Mouse (Mus musculus): ENCODE results near the gene Ppbp. TPM values are rescaled to one million over a fixed set of nuclear protein-coding genes. Genes with fewer than 3 reads are reported as not detected.
"Not testable (repeated sequence)": the region's sequence is repeated elsewhere in the genome, so short reads cannot be mapped to it uniquely, and the experiment has no call there.

Gene Ppbp
- total RNA-seq, 2 experiments from 2014 or later: 0.66 TPM; not detected in 1

DNA sequence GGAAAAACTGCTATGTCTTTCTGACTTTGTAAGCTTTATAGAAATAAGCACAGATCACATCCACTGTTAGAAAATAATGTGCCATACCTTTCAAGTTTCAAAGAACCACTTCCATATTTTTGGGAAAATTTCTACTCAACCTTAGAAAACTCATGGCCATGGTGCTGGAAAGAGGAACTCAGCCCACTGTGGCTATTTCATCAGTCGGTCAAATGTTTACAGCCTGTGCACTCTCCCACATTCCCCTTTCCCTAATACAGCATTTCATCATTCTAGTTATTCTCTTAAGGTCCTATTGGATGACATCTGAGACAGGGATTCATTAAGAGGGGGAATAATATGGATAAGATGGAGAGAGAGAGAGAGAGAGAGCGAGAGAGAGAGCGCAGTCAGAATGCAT lies 15.4 kb downstream of the Ppbp start:
- DNase-seq (ENCODE audit: low spot score in 2 of 2): no peak
- intact Hi-C loops (cut with DNase I): loop anchor here (10.0 kb wide), 1 partner anchor 119 kb away; no protein-coding TSS in a partner anchor

DNA sequence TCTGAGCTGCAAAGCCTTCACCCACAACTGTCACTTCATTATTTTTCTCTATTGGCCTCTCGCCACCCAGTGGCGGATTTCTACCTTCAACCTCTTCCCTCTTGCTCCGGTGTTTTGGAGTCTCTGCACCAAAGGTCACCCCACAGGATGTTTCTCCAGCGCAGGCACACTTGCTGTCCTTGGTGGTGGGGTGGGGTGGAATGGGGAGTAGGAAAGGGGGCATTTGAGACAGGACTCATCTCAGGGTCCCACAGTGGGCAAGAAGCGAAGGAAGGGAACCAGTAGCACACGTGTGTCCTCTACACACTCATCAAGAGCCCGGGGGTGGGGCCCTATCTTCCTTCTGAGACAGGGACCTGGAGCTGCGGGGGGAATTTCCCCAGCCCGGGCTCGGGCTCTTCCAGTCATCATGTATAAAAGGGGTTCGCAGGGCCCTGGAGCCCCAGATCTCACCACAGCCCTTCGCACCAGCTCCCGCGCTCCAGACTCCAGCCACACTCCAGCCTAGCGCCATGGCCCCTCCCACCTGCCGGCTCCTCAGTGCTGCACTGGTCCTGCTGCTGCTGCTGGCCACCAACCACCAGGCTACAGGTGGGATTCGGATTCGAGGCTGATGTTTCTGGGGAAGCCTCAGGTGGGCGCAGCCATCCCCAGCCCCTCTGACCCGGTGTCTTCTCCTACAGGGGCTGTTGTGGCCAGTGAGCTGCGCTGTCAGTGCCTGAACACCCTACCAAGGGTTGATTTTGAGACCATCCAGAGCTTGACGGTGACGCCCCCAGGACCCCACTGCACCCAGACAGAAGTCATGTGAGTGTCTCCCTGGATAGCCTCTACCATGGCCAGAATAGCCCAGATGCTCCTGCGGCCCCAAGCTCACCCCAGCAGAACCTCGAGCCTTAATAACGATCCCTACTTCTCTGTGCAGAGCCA lies 17.6 kb downstream of the Ppbp start, which contains the start of gene Cxcl3:
Gene Cxcl3, plus strand, starts transcription at position 445 of the 930 bp plus-strand sequence.
- intact Hi-C loops (cut with DNase I): loop anchor here (10.0 kb wide), 1 partner anchor 121 kb away; no protein-coding TSS in a partner anchor
- DNase-seq (ENCODE audit: low spot score in 2 of 2): peak in 1 of 2 experiments; percentile 7

DNA sequence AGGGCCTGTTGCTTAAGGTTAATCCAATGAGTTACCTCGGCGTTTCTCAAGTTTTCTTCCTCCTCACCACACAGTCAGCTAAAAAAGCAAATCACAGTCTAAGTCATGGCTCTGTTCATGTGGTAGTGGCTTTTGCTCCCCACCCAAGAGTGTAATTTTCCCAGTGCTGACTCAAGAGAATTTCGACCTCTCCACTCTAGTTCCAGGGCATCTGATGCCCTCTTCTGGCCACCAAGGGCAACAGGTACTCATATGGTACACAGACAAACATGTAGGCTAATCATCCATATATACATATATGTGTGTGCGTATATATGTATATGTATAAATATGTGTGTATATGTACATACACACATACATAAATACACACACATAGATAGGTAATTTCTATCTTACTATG lies 19.8 kb downstream of the Ppbp start:
- no peak for DNase-seq (ENCODE audit: low spot score in 2 of 2)
- intact Hi-C loops (cut with DNase I): loop anchor here (10.0 kb wide), 1 partner anchor 123 kb away; no protein-coding TSS in a partner anchor

DNA sequence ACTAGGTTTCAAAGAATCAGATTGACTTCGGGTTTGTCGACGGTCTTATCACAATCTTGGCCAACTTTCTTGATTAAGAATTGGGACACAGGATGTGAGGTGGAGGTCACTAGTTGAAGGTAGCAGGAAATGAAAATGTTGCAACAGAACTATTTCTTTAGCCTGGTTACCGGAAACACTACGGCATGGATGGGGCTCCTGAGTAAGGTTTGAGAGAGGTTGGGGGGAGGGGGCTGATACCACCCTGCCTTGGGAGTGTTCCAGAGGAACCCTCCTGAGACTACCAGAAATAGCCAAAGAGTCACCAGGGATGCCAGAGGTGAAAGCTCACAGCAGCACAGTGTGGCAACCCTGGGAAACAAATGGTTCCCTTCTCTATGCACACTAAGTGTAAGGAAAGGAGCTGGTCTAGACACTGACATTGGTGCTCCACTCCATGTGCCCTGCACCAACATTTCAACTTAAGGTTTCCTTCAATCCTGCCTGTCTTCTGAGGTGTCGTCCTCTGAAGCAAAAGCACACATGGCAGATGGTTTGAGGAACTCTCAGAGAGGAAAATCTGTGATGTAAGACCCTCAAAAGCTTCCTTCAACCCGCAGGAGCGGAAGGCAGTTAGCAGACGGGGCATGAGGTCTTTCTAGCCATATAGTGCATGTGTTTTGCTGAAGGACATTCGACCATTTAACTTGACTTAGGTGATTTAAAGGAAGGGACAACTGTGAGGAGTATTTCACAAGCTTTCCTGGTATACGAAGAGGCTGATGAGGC lies 21.2 kb downstream of the Ppbp start:
- intact Hi-C loops (cut with DNase I): loop anchor here (10.0 kb wide), 1 partner anchor 125 kb away; no protein-coding TSS in a partner anchor

DNA sequence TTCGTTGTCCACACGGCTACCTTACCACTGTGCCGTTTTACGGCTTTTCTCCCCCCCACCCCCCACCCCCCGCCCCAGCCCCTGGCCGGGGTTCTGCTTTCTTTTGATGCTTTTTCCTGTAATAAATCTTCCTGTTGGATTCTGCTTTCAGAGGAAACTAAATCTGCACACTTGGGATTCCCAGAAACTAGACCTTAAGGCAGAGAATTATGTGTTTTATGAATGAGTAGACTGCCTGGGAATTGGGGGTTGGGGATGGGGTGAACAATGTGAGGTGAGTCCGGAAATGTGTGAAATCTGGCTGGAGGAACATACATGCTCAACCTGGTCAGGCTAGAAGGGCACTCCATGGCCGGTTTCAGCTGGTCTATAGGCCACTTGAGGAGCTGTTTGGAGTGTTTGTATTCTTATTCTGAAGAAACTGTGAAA lies 21.8 kb downstream of the Ppbp start:
- intact Hi-C loops (cut with DNase I): no loop called here
- DNase-seq (ENCODE audit: low spot score in 2 of 2): no peak

More for the DNA sequence above, 21.2 kb downstream of the Ppbp start:
- no peak for DNase-seq (ENCODE audit: low spot score in 2 of 2)

DNA sequence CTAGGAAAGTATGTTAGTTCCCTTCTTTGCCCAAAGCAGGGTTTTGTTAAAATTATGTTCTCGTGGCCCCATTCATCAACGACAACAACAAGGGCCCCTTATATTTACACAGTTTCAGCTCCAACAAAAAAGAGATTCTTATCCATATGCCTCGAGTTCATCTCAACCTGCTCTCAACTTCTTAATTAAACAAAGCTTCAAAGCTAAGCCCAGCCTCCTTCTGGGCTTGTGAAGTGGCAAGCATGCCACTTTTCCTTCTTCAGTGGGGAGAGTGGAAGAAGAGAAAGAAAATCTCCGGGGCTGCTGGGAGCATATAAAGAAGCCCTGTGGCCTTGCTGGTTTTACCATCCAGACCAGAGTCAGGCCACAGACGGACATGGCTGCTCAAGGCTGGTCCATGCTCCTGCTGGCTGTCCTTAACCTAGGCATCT lies 25.9 kb downstream of the Ppbp start, which contains the start of gene Cxcl15:
Gene Cxcl15, plus strand, starts transcription at position 340 of the 431 bp plus-strand sequence.
- no peak for DNase-seq (ENCODE audit: low spot score in 2 of 2)

DNA sequence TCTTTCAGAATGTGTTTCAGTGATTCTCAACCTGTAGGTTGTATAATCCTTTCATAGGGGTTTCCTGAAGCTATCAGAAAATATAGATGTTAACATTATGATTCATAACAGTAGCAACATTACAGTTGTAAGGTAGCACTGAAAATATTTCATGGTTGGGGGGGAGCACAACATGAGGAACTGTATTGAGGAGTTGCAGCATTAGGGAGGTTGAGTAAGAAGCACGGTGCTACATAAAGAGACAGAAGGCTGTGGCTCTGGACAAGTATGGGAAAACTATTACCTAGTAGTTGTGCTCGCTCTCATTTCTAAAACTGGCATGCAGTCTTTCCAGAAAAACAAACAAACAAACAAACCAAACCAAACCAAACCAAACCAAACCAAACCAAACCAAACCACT lies 27.1 kb downstream of the Ppbp start:
- intact Hi-C loops (cut with DNase I); DNase-seq (ENCODE audit: low spot score in 2 of 2): not testable (repeated sequence)

More for the DNA sequence above, 25.9 kb downstream of the Ppbp start, which contains the start of gene Cxcl15:
- intact Hi-C loops (cut with DNase I): no loop called here

DNA sequence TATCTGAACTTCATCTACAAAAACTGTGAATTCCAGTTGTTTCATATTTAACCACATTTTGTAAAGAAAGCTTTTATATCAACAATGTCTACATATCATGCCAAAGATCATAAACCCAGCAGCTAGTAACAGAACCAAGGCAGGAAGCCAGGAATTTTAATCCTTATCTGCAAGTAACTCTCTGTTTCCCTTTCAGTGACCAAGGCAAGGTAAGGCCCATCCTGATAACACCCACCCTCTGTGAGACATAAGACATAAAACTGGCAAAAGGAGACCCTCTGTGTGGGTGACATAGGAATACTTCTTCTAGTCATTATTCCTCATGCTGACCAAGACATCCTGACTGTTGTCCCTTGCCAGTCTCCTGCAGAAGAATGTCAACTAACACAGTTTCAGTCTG lies 36.3 kb downstream of the Ppbp start:
- DNase-seq (ENCODE audit: low spot score in 2 of 2): no peak
- intact Hi-C loops (cut with DNase I): no loop called here

DNA sequence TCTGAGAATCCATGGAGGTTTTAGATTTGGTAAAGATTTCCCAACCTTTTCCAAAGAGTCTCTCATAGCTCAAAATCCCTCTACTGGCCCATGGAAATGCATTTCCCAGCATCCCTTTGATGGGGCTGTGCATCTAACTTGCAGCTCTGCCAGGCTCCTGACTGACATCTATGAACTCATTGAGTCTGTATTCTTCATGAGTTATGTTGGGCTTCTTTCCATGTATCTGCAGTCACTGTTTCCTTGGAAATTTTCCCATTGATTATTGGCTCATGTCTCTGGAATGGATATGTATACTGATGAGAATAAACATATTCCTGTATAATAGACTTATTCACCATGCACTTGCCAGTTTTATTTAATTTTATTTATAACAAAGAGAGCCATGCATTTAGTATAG lies 37.7 kb downstream of the Ppbp start:
- DNase-seq (ENCODE audit: low spot score in 2 of 2): no peak
- intact Hi-C loops (cut with DNase I): no loop called here

DNA sequence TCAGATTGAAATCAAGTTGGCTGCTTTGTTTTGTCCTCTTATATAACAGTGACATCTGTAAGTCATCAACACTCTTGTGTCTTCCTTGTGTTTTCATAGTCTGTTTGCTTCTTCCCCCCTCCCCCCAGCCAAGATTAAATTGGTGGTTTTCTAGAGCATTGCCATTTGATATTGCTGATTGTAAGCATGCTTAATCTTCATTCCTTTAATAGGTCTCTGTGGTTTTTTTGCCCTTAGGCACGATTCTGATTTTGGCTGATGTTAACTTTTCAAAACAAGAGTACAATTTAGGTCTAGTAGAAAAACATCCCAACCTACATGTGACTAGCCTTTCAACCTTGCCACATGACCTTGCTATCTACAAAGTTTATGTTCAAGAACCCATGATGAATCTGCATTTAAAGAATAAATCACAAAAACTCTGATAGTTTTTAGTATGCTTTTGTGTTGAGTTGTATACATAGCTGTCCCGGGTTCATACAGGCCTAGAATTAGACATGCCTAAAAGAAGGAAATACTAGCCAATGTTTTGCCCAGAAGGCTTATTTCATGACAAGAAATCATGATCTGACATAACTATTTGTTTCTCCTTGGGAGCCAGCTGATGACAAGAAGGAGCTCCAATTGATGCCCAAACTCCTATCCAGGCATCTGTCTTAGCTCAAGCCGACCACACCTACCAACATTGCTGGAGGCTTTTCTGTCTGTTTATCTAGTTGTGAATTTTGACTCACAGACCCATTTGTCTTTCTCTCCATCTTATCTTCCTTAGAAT lies 39.0 kb downstream of the Ppbp start:
- no peak for DNase-seq (ENCODE audit: low spot score in 2 of 2)
- intact Hi-C loops (cut with DNase I): no loop called here

Small RNAs within 50 kb of the gene (microRNA-seq; reads per million reads assigned to microRNA genes)
- 0 reads per million in 2 experiments for gene Gm24322

Other genes with a start within 250 kb of the Ppbp start
- not detected for gene Afm, start 249.6 kb upstream of the Ppbp start, total RNA-seq (2021)
- under 1 TPM; 0.29 to 0.42 TPM for gene 5830473C10Rik, start 207.4 kb upstream of the Ppbp start, total RNA-seq (2021)
- 1 to 10 TPM; 1.0 to 1.7 TPM for gene Rassf6, start 127.9 kb upstream of the Ppbp start, total RNA-seq (2021)
- gene Cxcl5, start 9.2 kb upstream of the Ppbp start, total RNA-seq (2021): under 1 TPM; 0.22 to 0.27 TPM
- 1 to 10 TPM; 4.7 to 5.2 TPM for gene Pf4, start 3.9 kb downstream of the Ppbp start, total RNA-seq (2021)
- not detected for gene Cxcl3, start 17.6 kb downstream of the Ppbp start, total RNA-seq (2021)
- not detected for gene Cxcl15, start 26.0 kb downstream of the Ppbp start, total RNA-seq (2021)
- gene Cxcl1, start 122.7 kb downstream of the Ppbp start, total RNA-seq (2021): under 1 TPM in 1 of 2 experiments, not detected in 1; 0.49 TPM
- not detected for gene Cxcl2, start 135.4 kb downstream of the Ppbp start, total RNA-seq (2021)
- 10 to 100 TPM; 10.7 to 15.7 TPM for gene Mthfd2l, start 162.6 kb downstream of the Ppbp start, total RNA-seq (2021)